Mouse (Mus musculus) mouse trophoblast stem cell (cell line): ENCODE data around the gene Nudt7.

ENCODE experiments used
- in situ Hi-C, 2 experiments: fragments of 300-500 bp; cut with MseI, MboI; formaldehyde crosslinking; loops; 2 replicates in 1 of 2; 3 replicates in 1 of 2; pipeline ENCODE4 v1.15.1; 2025

Nudt7 gene

GRCm38 (mm10) chr8:114142199-114142598 is 8.8 kb downstream of the Nudt7 start:
- in situ Hi-C loops: no loop called here

- in situ Hi-C loops: no loop called here
Observed at GRCm38 (mm10) chr8:114143645-114144290, 10.4 kb downstream of the Nudt7 start.

- in situ Hi-C loops: no loop called here
Observed at GRCm38 (mm10) chr8:114153311-114154045, 20.1 kb downstream of the Nudt7 start.

GRCm38 (mm10) chr8:114158586-114158985 is 25.2 kb downstream of the Nudt7 start:
- in situ Hi-C loops: no loop called here

- in situ Hi-C loops: no loop called here
Observed at GRCm38 (mm10) chr8:114159666-114160065, 26.3 kb downstream of the Nudt7 start.

- in situ Hi-C loops: no loop called here
Observed at GRCm38 (mm10) chr8:114163871-114164270, 30.5 kb downstream of the Nudt7 start.

- in situ Hi-C loops: no loop called here
Observed at GRCm38 (mm10) chr8:114164444-114165096, 31.2 kb downstream of the Nudt7 start.

- in situ Hi-C loops: no loop called here
Observed at GRCm38 (mm10) chr8:114165741-114166140, 32.4 kb downstream of the Nudt7 start.

- in situ Hi-C loops: loop anchor here in 1 of 2 experiments (5.0 kb wide), 1 partner anchor 99 kb away; no protein-coding TSS in a partner anchor
Observed at GRCm38 (mm10) chr8:114176721-114177120, 43.4 kb downstream of the Nudt7 start.

GRCm38 (mm10) chr8:114193334-114193733 is 60.0 kb downstream of the Nudt7 start:
- in situ Hi-C loops: no loop called here

GRCm38 (mm10) chr8:114198990-114199389 is 65.6 kb downstream of the Nudt7 start:
- in situ Hi-C loops: no loop called here
